11 mouse cellular contexts compared by ENCODE assay signal in genomic region chr3:125678924-125679323, GRCm38 (mm10).
DNase-seq lines count a peak whose midpoint lies in the region; ATAC-seq lines count a peak whose summit lies in the region.
"Had no signal": no experiment of that assay in that cellular context is flagged by ENCODE, and none has a peak within 500 bp of the region (broad histone marks: within the 10 kb centered on the region; RNA-seq: fewer than 3 reads in every experiment).

No protein-coding gene starts in this region.

- H3K27me3 ChIP-seq in limb, embryonic 15.5 days: no peaks in the 10 kb centered on the region
- H3K27me3 ChIP-seq: liver, embryonic 13.5 days had no signal

- peak; percentile 21 to 34 for DNase-seq in cerebellum, postnatal 10 days
- no peak for DNase-seq in cerebellum, adult 18-20 months
- DNase-seq in right cerebral cortex, adult 18-20 months: peak; percentile 5
- DNase-seq in right cerebral cortex, postnatal 14 days: no peak
- DNase-seq in telencephalon, adult 2 months (ENCODE audit: low read depth, low spot score): peak; percentile 21
- DNase-seq in adrenal gland, postnatal 25 days: no peak
- DNase-seq in spleen, adult 12 weeks (ENCODE audit: low spot score): no peak
- DNase-seq: liver, embryonic 13.5 days; thymus, postnatal 14 days had no signal

- H3K4me3 ChIP-seq in limb, embryonic 15.5 days: peak overlapping the region; percentile 14
- H3K4me3 ChIP-seq: liver, embryonic 13.5 days; myocyte had no signal

- H3K36me3 ChIP-seq in limb, embryonic 15.5 days: no peaks in the 10 kb centered on the region
- H3K36me3 ChIP-seq: liver, embryonic 13.5 days had no signal

- WGBS in limb, embryonic 15.5 days: 54% methylated on average over 9 of the region's 9 CpGs

- no peak overlapping the region for H3K9ac ChIP-seq in limb, embryonic 15.5 days
- H3K9ac ChIP-seq: liver, embryonic 13.5 days had no signal

- H3K27ac ChIP-seq in limb, embryonic 15.5 days: peak overlapping the region; percentile 8; the same call in 1 of the 2 replicates
- H3K27ac ChIP-seq: liver, embryonic 13.5 days had no signal

- no peaks in the 10 kb centered on the region for H3K9me3 ChIP-seq in limb, embryonic 15.5 days
- H3K9me3 ChIP-seq: liver, embryonic 13.5 days had no signal

- H3K4me1 ChIP-seq in limb, embryonic 15.5 days: no peaks in the 10 kb centered on the region
- H3K4me1 ChIP-seq: liver, embryonic 13.5 days had no signal

- no peak for ATAC-seq in limb, embryonic 15.5 days (ENCODE audit: insufficient number of reproducible peaks, low FRiP score, low TSS enrichment, low read depth)

- peak overlapping the region; percentile 12; the same call in 1 of the 2 replicates for H3K4me2 ChIP-seq in limb, embryonic 15.5 days
- H3K4me2 ChIP-seq: liver, embryonic 13.5 days had no signal

Comparison
In these comparisons a context has a peak if more than half of its experiments do, and no peak if none do; other contexts are left out.
1. DNase-seq: peak in cerebellum, postnatal 10 days (2 of 2), right cerebral cortex, adult 18-20 months (single experiment) and telencephalon, adult 2 months (single experiment); none in cerebellum, adult 18-20 months (0 of 2), right cerebral cortex, postnatal 14 days (single experiment), adrenal gland, postnatal 25 days (single experiment) and spleen, adult 12 weeks (single experiment).